Mouse (Mus musculus): ENCODE measurements around the gene Lin54.
A peak's percentile ranks its signal among the peaks of the same experiment; 100 is the strongest.

Lin54 gene

GRCm38 (mm10) chr5:100415761-100416590, 84.5 kb downstream of the Lin54 start, which contains the start of gene Sec31a:
Gene Sec31a (minus strand): TSS chr5:100416234.
- DNase-seq: peak; percentile 97

GRCm38 (mm10) chr5:100414474-100415196, 85.8 kb downstream of the Lin54 start:
- no peak for DNase-seq

- no peak for DNase-seq
These were observed 87.6 kb downstream of the Lin54 start for GRCm38 (mm10) chr5:100412886-100413285.

DNA sequence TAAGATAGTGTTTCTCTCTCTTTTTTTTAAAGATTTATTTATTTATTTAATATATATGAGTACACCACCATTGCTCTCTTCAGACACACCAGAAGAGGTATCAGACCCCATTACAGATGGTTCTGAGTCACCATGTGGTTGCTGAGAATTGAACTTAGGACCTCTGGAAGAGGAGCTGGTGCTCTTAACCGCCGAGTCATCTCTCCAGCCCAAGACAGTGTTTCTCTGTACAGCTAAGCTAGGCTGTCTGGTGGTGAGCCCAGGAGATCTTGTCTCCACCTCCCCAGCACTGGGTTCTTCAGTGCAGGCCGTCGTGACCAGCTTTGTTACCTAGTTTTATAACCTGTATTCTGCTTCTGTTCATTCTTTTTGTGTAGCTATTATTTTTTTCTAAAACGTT, 90.2 kb downstream of the Lin54 start:
- DNase-seq: no peak

- no peak for DNase-seq
These were observed 92.0 kb downstream of the Lin54 start for GRCm38 (mm10) chr5:100408485-100408884.

DNA sequence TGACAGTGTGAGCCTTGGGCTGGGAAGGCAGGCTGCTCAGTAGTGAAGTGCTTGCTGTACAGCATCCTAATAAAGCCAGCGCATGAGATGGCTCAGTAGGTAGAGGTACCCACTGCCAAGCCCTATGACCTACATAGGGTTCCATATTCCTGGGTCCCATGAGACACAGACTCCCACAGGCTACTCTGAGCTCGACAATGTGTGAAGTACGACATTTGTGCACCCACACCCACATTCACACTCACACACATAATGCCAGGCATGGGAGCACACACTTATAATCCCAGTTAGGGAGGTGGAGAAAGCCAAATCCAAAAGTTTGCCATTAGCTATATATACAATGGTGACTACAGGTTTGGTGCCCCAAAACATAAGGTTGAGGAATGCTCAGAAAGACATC, 103.7 kb downstream of the Lin54 start:
- DNase-seq: no peak

- DNase-seq: no peak
These were observed 106.8 kb downstream of the Lin54 start for GRCm38 (mm10) chr5:100393681-100394080.

- DNase-seq: no peak
These were observed 107.9 kb downstream of the Lin54 start for GRCm38 (mm10) chr5:100392436-100392955.

All from embryo, embryonic 11 days (tissue).